Mouse (Mus musculus) stomach, postnatal 0 days (tissue): Measurements from ENCODE around the gene Scube1. TPM values are rescaled to one million over a fixed set of nuclear protein-coding genes. Genes with fewer than 3 reads are reported as not detected.
A peak's percentile ranks its signal among the peaks of the same experiment; 100 is the strongest.

Source experiments
- ATAC-seq: fragments of 200-750 bp; cut with Nextera tagmentation; 2 replicates; pipeline ENCODE4 v1.8.0; 2017; ENCODE audit not compliant: low FRiP score, low TSS enrichment
- DNase-seq: peaks from one replicate; pipeline ENCODE4 v3.0.0-alpha.2; 2016; ENCODE audit warnings: low spot score
- H3K27ac ChIP-seq: fragments of 300-500 bp; sonication (generic); replicated peaks from 2 replicates; pipeline ENCODE4 v1.5.1; 2014; ENCODE audit warnings: mild to moderate bottlenecking, control low read depth
- H3K27me3 ChIP-seq: fragments of 300-500 bp; sonication (generic); 2 replicates; pipeline ENCODE4 v1.6.1; 2014; ENCODE audit warnings: low read length; ENCODE audit not compliant: control insufficient read depth, insufficient read depth
- H3K36me3 ChIP-seq: fragments of 300-500 bp; sonication (generic); 2 replicates; pipeline ENCODE4 v1.6.1; 2014; ENCODE audit warnings: low read length, mixed read lengths; ENCODE audit not compliant: control insufficient read depth, insufficient read depth
- H3K4me1 ChIP-seq: fragments of 300-500 bp; sonication (generic); replicated peaks from 2 replicates; pipeline ENCODE4 v1.6.1; 2014; ENCODE audit warnings: antibody characterized with exemption; ENCODE audit not compliant: control insufficient read depth, insufficient read depth
- H3K4me2 ChIP-seq: fragments of 300-500 bp; sonication (generic); replicated peaks from 2 replicates; pipeline ENCODE4 v1.6.1; 2014; ENCODE audit warnings: low read depth, mild to moderate bottlenecking, control low read depth, moderate library complexity
- H3K4me3 ChIP-seq: fragments of 300-500 bp; sonication (generic); 2 replicates; pipeline ENCODE4 v1.5.1; 2014; ENCODE audit warnings: low read depth, low read length, control low read depth
- H3K9ac ChIP-seq: fragments of 300-500 bp; sonication (generic); 2 replicates; pipeline ENCODE4 v1.6.1; 2014; ENCODE audit warnings: mild to moderate bottlenecking, low read length, control low read depth, mixed read lengths
- H3K9me3 ChIP-seq: fragments of 300-500 bp; sonication (generic); 2 replicates; pipeline ENCODE4 v1.6.1; 2016; ENCODE audit warnings: low read length; ENCODE audit not compliant: control insufficient read depth
- CTCF ChIP-seq: IDR thresholded peaks from 2 replicates; pipeline ENCODE4 v1.5.1; 2016; ENCODE audit warnings: antibody characterized with exemption, low read depth, mild to moderate bottlenecking, moderate library complexity
- EP300 ChIP-seq: optimal IDR thresholded peaks from 2 replicates; pipeline ENCODE3; 2016; ENCODE audit warnings: antibody characterized with exemption
- WGBS: fragments of 180-500 bp; shearing (Covaris S2); extraction: QIAGEN DNeasy Blood & Tissue Kit; methylation state at CpG from one replicate; pipeline ENCODE4 v1.1.7; 2014; 5-methylcytosine and 5-hydroxymethylcytosine counted together
- polyA plus RNA-seq: library from polyadenylated mRNA; unstranded; fragments of >200 nt; fragmentation: Nextera tagmentation; extraction: Ambion mirVana; gene quantifications from 2 replicates; pipeline ENCODE4 v1.2.1, GENCODE M21; 2015

Scube1 gene
- polyA plus RNA-seq, 1 experiment from 2014 or later, result 5.0 TPM

DNA sequence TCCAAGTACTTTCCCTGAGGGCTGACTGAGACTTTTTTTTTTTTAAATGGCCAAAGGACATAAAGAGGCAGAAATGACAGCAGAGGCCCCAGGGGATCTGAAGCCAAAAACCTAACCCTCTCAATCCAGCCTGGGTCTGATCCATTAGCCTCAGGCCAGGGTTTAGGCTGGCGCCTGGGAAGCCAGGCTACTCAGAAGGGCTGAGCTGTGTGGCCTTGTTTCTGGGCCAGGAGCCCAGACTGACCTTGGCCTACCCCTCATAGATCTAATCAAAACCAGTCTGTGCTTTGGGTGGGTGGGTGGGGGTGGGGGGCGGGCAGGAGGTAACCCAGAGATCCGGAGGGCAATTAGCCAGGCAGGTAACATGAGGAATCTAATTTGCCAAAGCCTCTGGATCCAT, 51.2 kb downstream of the Scube1 start:
- no peak for TF ChIP-seq CTCF
- TF ChIP-seq EP300, result no peak
- no peak overlapping the region for H3K9ac ChIP-seq
- no peaks in the 10 kb centered on the region for H3K4me1 ChIP-seq
- ATAC-seq (no peak), DNase-seq (no peak)
- WGBS, result 79% methylated on average over 3 of the region's 3 CpGs
- H3K27me3 ChIP-seq, result no peaks in the 10 kb centered on the region
- no peaks in the 10 kb centered on the region for H3K9me3 ChIP-seq
- no peak overlapping the region for H3K4me3 ChIP-seq
- no peak overlapping the region for H3K27ac ChIP-seq
- H3K4me2 ChIP-seq, result no peak overlapping the region
- no peaks in the 10 kb centered on the region for H3K36me3 ChIP-seq

DNA sequence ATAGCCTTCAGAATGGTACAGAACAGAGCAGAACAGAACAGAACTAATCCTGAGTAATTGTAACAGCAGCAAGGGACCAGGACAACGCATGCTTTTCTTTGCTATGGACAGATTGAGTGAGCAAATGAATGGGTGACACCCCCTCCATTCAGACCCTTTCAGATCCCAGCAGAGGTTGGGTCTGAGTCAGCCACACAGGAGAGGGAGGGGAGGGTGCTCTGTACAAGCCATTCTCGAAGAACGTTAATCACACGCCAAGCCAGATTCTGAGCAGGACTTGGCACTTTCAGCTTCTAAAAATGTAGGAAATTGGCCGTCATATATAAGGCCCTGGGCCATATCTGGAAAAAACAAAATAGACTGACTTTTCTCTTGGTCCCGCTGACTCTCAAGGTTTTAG, 57.3 kb downstream of the Scube1 start:
- no peak overlapping the region for H3K4me3 ChIP-seq
- H3K4me1 ChIP-seq, result no peaks in the 10 kb centered on the region
- H3K4me2 ChIP-seq, result no peak overlapping the region
- no peaks in the 10 kb centered on the region for H3K27me3 ChIP-seq
- TF ChIP-seq CTCF, result no peak
- TF ChIP-seq EP300, result no peak
- no peak overlapping the region for H3K9ac ChIP-seq
- H3K9me3 ChIP-seq, result no peaks in the 10 kb centered on the region
- 30% methylated on average over 6 of the region's 6 CpGs for WGBS
- H3K27ac ChIP-seq, result no peak overlapping the region; the same call in 1 of the 2 replicates
- peak; percentile 41; the same call in 1 of the 2 replicates for ATAC-seq
- DNase-seq, result no peak
- no peaks in the 10 kb centered on the region for H3K36me3 ChIP-seq

DNA sequence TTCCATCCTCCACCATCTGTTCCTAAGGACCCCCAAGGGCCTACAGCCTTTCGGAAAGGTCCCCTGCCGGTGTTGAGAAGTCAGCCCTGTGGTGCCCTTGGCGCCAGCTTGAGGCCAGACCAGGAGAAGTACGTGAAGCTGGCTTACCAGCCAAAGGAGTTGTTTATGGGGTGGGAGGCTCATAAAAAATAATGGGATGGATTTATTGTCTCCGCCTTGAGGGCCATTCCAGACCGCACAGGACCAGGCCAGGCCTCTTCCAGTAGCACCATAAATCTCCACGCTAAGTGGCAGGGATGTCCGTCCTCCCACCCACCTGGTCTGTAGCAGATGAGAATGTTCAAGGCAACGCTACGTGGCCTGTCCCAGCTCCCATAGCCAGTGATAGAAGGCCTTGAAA, 58.4 kb downstream of the Scube1 start:
- H3K4me3 ChIP-seq, result no peak overlapping the region
- H3K36me3 ChIP-seq, result no peaks in the 10 kb centered on the region
- ATAC-seq, result no peak
- H3K27ac ChIP-seq, result no peak overlapping the region
- H3K9ac ChIP-seq, result no peak overlapping the region
- DNase-seq, result no peak
- H3K9me3 ChIP-seq, result no peaks in the 10 kb centered on the region
- H3K27me3 ChIP-seq, result no peaks in the 10 kb centered on the region
- H3K4me1 ChIP-seq, result no peaks in the 10 kb centered on the region
- 75% methylated on average over 10 of the region's 10 CpGs for WGBS
- TF ChIP-seq EP300, result no peak
- no peak for TF ChIP-seq CTCF
- no peak overlapping the region for H3K4me2 ChIP-seq

DNA sequence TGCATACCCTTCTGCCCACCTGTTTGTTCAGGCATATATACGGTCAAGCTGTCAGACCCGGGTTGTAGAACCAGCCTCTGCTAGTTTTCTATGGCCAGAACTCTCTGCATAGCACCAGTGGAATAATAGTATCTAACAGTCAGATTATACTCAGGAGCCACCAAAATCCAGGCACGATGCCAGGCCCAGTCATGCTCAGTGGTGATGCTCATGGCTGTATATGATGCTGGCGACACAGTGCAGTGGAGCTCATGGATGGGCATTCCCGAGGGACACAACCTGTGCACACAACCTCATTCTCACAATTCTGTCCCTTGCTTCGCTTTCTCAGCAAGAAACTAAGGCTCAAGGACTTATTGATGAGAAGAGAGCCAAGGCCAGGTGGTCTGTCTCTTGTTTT, 58.8 kb downstream of the Scube1 start:
- Histone ChIP-seq H3K27me3 (no peaks in the 10 kb centered on the region), H3K36me3 (no peaks in the 10 kb centered on the region), H3K4me3 (no peak overlapping the region), H3K27ac (no peak overlapping the region), H3K9me3 (no peaks in the 10 kb centered on the region), H3K9ac (no peak overlapping the region), H3K4me2 (no peak overlapping the region), H3K4me1 (no peaks in the 10 kb centered on the region)
- DNase-seq (no peak), ATAC-seq (no peak)
- no peak for TF ChIP-seq EP300
- no peak for TF ChIP-seq CTCF
- 82% methylated on average over 6 of the region's 6 CpGs for WGBS

DNA sequence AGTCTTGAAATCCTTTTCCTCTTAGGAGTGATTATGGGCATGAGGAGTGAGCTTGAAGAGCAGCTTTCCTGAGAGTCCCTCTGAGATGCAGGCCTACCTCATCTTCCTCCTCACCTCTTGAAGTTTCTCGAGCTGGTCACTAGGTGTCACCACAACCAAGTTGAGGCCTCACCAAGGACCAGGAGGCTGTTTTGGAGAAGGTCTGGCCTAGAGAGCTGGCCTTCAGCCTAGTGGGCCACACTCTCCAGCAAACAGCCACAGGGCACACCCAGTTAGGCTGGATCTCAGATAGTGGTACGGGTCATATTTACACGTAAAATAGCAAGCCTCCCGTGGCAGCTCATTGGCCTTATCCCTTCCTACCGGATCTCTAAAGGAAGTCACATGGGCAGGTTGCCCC, 60.1 kb downstream of the Scube1 start:
- Histone ChIP-seq H3K27ac (no peak overlapping the region), H3K36me3 (no peaks in the 10 kb centered on the region), H3K9me3 (no peaks in the 10 kb centered on the region), H3K9ac (no peak overlapping the region), H3K4me2 (no peak overlapping the region), H3K4me1 (no peaks in the 10 kb centered on the region), H3K4me3 (no peak overlapping the region), H3K27me3 (no peaks in the 10 kb centered on the region)
- ATAC-seq (peak; percentile 84), DNase-seq (peak; percentile 74)
- TF ChIP-seq CTCF (peak; percentile 88), EP300 (no peak)
- WGBS, result 22% methylated on average over 5 of the region's 5 CpGs

DNA sequence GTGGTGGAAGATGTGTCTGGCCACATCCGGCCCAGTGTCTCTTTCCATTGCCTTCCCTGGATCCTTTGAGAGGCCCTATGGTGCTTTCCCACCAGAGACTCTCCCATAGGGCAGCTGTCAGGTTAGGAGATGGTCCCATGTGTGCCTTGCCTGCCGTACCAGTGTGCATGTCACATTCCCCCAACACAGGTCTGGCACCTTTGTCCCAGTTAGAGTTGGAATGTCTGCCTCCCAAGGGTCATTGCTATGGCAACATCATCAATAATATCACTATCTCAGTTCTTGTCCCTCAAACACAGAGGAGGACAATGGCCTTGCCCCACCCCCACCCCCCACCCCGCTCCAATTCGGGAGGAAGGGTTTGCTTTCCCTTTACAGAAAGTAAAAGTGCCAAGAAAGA, 61.8 kb downstream of the Scube1 start:
- Histone ChIP-seq H3K4me3 (no peak overlapping the region), H3K4me1 (no peaks in the 10 kb centered on the region), H3K9ac (no peak overlapping the region), H3K27ac (no peak overlapping the region), H3K36me3 (no peaks in the 10 kb centered on the region), H3K27me3 (no peaks in the 10 kb centered on the region), H3K4me2 (no peak overlapping the region), H3K9me3 (no peaks in the 10 kb centered on the region)
- DNase-seq, result no peak
- TF ChIP-seq CTCF (no peak), EP300 (no peak)
- WGBS, result 47% methylated on average over 4 of the region's 4 CpGs
- no peak for ATAC-seq
